Mouse (Mus musculus) kidney, postnatal 4 days (tissue): Measurements from ENCODE around the gene Zfp536.
A peak's percentile ranks its signal among the peaks of the same experiment; 100 is the strongest.
"Not testable (repeated sequence)": the region's sequence is repeated elsewhere in the genome, so short reads cannot be mapped to it uniquely, and the experiment has no call there.

Experiments used
- DNase-seq, 2 experiments: peaks; one replicate each; pipeline ENCODE4 v3.0.0; 2021; ENCODE audit warnings: mixed read lengths in 2 of 2

Gene Zfp536

DNA sequence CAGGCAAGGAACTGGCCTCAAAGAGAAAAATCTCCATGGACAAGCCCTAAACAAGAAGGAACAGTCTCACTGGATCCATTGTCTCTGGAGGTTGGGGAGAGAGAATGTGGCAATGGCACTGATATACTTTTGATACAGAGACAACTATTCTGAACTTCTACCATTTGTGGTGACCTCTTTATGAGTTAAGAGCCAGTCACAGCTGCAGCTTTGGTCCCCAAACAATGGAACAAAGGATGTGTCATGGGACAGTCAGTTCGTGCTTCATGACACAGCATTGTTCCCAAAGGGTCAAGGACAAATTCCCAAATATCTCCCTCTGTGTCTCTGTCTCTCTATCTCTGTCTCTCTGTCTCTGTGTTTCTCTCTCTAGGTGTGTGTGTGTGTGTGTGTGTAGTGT lies 20.4 kb downstream of the Zfp536 start:
- no peak for DNase-seq

DNA sequence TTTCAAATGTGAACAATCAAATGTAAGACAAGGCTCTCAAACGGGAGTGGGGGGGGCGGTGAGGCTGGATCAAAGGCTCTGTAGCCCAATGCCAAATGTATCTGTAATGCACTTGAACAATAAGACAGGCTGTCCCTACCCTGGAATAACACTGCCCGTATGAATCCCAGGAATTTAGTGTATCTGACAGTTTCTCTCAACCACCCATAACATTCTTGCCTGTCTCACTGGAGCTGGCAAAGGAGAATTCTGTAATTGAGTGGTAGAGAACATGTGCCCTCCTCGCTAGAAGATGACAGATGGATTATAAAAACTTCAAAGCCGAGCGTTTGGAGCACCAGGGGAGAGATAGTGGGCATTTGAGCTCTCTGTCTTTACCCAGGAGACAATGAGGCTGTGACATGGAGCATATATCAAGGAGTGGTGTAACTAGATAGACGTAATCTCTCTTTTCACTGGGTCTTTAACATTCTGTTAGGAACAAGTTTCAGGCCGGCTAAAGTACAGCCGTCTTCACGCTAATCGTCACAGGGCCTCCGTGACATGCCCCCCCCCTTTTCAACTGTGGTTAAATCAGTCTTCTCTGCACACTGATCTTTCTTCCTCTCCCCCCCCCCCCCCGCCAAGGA lies 27.2 kb downstream of the Zfp536 start:
- DNase-seq = no peak

DNA sequence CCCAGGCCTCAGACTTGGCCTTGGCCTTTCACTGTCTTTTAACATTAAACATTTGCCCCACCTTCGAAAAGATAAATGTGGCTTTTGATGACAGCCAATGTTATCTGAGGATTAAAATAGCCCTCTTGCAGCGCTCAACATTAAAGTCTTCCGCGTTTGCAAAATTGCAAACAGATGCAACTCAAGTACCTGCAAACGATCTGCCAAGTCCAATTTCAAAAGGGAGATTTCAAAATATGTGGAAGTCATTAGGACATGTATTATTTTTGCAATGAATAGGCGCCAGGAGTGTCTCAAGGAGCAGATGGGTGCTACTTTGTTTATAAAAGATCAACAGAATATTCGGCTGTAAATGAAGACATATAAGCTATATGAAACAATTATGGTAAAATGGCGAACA lies 30.1 kb downstream of the Zfp536 start:
- DNase-seq = no peak

DNA sequence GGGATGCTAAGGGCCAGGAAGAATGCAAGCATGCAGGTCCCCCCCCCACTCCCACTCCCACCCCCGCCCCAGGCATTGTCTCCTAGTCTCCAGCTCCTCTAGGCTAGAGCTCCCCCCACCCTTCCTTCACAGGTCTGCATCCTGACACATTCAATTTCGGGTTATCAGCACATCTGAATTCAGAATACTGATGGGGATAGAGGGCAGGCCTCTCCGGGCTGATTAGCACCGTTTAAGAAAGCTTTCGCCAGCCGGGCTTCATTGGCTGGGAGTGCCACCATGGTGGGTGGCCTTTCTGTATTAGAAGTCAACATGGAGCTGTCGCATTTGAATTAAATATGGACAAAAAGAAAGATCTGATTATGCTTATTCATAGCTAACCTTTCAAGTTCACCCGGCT lies 36.2 kb downstream of the Zfp536 start:
- no peak for DNase-seq

DNA sequence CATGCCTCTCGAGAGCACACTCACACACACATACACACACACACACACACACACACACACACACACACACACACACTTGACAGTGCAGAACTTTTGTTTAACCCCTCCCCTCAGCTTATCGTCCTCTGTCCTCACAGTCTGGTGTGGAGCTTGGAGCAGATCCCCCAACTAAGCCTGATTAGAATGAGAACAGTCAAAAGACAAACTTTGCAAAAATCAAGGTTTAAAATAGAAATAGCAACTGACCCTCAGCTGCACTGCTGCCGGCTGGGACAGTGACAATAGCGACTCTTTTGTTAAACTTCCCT lies 37.1 kb downstream of the Zfp536 start:
- DNase-seq = no peak

DNA sequence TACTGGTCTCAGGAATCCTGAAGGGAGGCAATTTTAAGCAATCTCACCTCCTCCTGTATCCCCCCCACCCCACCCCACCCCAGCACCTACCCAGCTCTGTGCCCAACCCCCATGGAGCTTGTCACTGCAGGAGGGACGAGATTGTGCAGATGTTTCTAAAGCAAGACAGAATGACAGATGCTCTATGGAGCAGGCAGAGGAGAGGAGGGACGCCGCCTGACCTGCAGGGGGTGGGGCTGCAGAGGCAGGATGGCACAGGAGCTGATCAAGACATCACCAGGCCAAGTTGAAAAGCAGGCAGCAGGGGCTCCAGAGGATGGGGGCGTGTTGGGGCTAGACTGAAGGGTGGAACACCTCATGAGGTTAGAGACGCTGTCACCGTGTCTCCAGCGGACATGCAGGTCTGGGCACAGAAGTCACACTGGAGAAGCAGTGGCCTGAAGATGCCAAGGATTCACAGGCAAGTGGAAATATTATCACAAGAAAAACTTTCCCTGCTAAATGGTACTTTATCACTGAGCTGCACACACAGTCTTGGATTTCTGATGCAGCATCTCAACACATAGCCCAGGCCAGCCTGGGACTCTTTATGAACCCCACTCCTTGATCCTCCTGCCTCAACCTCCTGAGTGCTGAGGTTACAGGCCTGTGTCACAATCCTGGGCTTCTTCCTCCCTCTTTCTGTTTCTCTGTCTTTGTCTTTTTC lies 37.6 kb downstream of the Zfp536 start:
- DNase-seq = no peak

DNA sequence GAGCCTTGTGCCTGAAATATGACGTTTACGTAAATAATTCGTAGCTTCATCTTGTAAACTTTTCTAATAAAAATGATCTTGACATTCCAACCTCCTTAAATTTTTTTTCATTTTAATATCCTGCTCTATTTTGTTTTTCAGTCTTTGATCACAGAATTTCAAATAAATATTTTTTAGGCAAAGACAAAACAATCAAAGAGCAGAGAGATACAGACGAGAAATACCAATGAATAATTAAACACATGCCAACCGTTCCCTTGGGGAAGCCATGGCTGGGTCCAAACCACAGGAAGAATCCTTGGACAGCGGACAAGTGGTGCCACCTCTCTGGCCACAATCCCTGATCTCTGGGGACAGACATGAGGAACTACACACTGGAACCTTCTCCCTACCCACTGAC lies 38.3 kb downstream of the Zfp536 start:
- DNase-seq = no peak

DNA sequence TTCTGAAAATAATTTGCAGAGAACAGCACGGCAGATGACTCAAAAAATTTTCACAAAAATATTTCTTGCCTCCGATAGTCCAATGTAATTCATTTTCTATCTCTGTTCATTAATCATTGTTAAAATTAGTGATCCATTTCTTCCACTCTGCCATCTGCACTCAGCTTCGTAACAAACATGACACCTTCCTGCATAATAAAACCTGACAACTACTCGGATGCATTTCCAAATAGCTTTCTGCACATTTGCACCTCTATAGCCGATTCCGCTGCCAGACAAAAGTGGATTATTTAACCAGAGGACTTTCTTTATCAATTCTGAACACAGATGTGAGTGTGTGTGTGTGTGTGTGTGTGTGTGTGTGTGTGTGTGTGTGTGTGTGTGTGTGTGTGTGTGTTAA lies 38.9 kb downstream of the Zfp536 start:
- no peak for DNase-seq

DNA sequence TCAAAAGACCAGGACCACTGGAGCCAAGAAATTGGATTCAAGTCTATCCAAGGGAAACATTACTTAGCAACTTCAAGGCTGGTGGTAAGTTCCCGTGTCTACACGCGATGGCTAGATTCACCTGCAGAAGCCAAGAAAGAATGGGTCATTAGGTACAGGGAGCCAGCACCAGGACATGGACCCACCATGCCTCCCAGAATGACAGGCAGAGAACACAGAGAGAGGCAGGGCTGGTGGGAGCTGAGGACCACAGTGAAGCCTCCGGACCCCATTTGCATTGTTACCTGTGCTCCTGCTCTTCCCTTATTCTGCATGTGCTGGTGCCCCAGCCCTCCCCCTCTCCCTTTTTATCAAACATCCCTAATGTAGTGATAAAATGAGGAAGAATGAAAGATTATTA lies 39.4 kb downstream of the Zfp536 start:
- no peak for DNase-seq

DNA sequence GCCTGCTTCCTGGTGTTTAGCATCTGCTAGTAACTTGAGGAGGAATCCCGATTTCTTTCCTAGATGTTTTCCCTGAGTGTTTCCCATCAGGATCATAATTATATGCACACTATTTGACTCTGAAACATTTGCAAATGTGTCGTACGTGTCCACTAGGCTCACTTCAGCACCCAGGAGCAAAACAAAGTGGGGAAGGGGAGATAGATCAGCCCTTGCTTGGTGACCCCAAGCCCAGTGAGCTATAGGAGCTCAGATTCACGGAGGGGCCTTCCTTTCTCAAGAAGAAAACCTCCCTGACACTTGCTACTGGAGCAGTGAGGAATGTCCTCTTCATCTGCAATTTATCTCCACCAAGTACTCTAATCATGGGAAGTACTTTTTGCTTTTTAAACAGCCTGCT lies 40.7 kb downstream of the Zfp536 start:
- DNase-seq = no peak

DNA sequence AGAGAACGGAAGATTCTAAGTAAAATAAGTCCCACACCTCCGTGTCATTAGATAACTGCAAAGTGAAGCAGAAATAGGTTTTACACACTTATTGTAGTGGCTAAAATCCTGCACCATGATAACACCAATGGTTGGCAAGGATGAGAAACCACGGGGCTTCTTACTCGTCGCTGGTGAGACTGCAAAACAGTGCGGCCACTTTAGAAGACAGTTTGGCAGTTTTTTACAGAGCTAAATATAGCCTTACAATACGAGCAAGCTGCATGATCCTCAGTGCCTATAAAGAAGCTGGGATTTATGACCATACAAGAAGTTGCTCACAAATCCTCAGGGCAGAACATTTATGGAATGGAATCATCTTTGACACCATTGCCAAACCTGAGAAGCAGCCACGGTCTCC lies 45.7 kb downstream of the Zfp536 start:
- DNase-seq = no peak

DNA sequence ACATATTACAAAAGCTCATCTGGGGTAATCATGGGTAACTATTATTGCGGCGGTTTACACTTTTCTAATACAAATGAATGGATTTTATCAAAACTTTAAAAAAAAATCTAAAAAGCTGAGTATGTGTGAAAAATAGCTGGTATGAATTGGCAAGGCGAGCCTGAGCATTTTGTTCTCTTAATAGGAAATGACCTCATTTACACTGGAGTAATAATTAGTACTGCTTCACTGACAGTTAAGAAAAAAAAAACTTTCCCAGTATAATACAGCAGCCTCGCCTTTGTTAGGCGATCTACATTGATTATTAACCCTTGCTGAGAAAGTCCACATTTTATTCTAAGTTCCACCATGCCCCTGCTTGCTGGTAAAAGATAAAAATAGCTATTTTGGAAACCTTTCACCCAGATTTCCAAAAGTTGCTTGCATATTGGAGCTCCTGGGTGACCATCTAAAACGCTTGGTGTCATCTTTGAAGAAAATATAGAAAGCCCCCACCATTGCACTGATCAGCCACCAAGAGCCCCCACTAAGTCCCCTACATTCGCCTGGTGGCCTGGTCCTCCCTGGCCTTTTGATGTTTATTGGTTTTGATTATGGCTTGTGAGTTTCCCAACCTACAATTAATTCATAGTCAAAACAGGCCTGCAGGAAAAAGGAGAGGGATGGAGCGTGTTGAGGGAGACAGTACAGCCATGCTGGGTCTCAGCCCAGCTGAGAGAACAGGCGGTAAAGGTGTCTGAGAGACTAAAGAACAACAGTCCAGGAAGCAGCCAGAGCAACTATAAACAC lies 49.2 kb downstream of the Zfp536 start:
- DNase-seq = no peak

DNA sequence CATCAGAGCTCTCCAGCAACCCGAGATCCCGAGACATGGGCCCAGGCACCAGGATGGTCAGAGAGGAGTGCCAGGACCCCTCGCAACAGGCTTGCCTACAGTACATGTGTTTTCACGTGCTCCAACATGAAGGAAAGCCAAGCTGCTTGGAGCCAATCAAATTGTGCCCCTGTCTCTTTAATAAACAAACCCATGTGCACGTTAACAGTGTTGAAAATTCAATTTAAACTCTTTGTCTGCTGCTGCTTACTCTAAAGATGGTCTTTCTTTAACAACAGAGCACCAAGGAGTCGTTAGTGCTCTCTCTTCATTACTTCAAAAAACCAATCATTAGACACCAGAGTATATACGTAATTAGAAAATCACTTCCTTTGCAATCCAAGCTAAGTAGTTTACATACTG lies 50.2 kb downstream of the Zfp536 start:
- DNase-seq = no peak

DNA sequence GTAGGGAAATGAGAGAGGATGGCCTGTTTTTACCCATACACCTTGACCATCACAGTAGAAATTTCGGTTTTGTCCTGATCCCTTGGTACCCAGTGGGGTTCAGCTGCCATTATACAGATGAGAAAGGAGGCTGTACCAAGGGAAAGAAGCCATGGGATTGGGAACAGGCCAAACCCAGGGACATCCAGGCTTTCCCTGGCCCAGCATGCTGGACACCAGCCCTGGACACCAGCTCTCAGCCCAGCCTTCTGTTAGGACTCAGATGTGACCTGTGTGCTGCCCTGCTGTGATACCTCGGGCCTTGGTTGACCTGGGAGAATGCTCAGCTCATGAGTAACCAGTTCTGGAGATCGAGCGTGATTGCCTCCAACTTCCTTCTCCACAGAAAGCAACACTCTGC lies 51.8 kb downstream of the Zfp536 start:
- no peak for DNase-seq

DNA sequence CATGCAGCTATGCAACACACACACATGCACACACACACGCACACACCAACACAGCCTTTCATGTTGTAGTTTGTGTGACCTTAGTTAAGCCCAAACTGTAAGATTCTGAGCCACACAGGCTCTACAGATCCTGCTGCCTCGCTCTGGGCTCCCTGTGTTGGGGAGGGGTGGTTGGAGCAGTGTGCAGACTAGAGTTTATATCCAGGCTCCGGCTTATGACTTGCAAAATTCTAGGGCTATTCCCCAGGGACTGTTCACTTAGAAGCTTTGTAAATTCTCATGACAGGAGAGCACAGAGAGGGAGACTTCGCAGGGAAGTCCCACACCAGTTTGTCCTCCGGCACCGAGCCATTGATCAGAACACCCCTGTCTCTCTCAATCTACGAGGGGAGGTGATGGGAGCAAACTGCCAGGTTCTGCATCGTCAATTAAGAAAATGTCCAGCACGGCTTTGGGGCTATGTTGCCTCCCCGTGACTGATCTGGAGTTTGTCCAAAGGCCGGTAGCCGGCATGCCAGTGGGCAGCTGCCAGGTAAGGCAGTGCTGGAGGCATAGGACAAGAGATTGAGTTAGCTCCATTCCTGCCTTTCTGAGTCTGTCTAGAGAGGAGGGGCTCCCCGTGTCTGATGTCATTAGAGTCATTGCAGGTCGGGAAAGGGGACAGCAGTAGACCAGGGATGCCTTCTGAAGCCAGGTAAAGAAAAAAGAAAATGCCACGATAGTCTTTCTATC lies 54.6 kb downstream of the Zfp536 start:
- DNase-seq = peak; percentile 8 to 13

DNA sequence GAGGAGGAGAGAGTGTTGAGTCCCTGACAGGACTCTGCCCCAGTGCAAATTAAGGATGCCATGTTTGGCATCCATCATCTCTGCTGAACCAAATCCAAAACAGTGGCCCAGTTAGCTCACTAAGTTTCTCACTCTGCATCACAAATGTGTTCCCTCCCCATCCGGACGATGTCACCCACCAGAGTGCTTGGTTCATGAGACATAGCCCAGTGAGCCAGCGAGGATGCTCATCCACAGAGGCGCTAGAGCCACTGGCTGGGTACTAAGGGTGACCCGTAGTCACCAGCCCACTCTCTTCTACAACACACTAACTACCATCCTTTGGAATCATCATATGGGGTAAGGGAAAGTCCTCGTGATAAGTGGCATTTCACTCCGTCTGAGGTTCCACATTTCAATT lies 56.4 kb downstream of the Zfp536 start:
- no peak for DNase-seq

DNA sequence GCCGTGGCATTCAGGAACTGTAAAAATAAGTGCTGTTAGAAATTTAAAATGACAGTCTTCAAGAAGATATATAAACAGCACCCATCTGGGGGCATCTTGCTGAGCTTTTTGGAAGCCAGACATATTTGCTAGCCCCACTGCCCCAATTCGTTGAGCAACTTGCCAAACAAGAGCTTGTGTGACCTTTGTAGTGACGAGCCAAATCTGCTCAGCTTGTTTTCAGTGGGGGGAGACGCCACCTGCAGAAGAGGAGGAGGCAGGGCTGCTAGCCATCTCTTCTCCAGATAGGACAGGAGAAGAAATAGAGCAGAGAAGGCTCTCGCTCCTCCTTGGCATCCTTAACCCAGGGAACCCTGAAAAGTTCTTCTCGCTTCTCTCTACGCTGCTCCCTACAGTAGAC lies 56.8 kb downstream of the Zfp536 start:
- no peak for DNase-seq

DNA sequence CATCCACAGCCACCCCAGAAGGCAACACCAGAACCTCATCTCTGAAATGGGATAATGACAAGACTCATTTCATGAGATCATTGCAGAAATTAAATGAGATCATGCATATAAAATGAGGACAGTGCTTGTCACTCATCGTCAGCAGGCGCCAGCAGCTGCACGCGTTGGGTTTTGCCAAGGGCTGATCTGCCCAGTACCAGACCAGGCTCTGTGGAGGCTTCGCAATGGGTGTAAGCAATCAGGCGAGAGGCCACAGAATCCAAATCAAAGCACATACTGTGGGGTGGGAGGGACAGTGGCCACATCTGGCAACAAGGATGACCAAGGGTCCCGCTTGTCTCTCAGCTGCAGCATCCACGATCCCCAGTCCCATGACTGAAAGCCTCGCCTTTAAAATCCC lies 69.0 kb downstream of the Zfp536 start:
- DNase-seq = no peak

DNA sequence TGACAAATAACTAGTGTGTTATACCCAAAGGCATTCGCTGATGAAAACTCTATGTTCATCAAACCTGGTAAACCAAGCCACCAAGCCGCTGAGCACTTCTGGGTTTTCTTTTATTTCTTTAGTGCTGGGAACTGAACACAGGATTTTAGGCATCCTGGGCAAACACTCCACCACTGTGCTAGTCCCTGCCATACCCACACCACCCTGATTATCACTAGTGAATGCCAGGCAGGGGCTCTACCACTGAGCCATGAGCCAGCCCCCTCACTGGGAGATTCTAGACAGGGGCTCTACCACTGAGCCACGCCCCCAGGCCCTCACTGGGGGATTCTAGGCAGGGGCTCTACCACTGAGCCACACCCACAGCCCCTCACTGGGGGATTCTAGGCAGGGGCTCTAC lies 76.1 kb downstream of the Zfp536 start:
- not testable (repeated sequence) for DNase-seq

DNA sequence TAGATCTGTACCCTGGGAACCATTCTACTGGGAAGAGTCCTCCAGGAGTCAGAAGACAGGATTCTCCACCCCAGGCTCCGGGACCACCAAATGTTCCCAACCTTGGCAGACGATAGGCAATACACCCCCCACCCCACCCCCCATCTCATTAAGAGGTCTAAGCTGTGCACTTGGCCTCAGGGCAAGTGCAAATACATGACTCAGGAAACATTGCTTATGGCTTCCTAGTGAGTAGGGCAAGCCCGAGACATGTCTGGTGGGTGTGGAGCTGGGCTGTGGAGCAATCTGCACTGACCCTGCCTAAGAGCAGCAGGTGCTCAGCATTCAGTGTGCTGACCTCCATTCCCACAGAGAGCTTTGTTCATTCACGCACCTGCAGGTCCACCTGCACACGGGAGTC lies 78.4 kb downstream of the Zfp536 start:
- no peak for DNase-seq

DNA sequence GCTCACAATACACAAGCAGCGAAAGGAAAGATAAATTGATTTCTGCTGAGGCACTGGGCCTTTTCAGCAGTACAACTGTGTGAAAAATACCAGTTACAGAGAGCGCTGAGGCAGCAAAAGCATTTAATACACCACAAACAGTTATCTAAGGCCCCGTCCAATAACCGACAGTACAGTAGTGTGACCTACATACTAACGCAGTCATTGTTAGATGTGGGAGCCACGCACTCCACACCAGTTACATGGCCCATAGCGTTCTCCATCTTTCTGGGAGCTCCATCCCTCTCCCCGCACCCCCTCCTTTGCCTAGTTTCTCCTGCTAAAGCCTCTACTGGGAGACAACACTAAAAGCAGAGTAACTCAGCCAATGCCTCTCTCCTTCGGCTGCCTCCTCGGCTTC lies 82.8 kb downstream of the Zfp536 start:
- no peak for DNase-seq

DNA sequence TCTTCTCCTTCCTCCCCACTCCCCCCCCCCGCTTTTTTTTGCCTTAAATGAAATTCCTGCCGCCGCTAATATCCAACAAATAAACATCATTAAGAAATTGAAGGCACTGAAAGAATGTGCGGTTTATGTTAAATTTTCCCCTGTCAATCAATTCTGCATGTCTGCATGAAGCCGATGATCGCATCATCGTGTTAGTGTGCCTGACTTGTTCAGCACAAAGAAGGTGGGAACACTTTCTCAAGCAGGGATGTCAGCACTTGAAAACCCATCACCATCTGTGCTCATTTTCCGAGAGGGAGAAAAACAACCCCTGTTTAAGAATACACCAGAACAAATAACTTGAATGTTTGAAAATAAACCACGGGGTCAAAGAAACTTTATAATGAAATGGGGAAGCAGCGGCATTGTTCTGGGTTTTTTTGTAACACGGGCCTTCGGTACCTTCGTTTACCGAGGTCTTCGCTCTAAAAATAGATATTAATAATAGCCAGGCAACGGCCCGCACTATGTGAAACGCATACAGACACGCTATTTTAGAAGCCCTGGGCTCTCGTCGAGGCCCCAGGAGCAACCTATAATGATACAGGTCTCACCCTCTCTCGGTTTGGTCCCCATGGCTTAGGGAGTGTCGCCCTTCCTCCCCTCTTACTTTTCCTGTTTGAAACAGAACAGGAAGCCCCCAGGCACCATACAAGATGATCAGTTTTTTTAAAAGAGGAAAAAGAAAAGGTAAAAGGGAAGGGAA lies 83.7 kb downstream of the Zfp536 start:
- no peak for DNase-seq

DNA sequence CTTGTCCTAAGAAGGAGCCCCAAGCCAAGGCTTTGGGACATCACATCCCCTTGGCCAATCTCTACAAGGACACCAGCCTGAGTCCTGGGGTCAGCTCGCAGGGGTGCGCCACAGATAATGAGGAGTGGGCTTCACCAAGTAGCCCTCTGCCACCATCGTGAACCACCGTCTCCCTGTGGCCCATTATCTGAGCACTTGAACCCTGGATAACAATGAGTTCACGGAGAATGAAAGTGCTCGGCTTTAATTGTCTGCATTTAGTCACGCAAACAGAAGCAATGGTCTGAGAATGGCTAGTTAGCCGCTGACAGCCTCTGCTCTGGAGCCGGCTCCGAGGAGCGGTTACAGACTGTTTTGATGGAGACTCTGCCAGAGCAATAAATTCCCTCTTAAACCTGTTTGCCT lies 84.3 kb downstream of the Zfp536 start:
- DNase-seq = peak in 1 of 2 experiments; percentile 20
